Mouse (Mus musculus): ENCODE data around the gene Ndufb4. TPM values are rescaled to one million over a fixed set of nuclear protein-coding genes. Genes with fewer than 3 reads are reported as not detected.

Gene Ndufb4
- polyA plus RNA-seq, 1 experiment from 2014 or later: 48.9 TPM

DNA sequence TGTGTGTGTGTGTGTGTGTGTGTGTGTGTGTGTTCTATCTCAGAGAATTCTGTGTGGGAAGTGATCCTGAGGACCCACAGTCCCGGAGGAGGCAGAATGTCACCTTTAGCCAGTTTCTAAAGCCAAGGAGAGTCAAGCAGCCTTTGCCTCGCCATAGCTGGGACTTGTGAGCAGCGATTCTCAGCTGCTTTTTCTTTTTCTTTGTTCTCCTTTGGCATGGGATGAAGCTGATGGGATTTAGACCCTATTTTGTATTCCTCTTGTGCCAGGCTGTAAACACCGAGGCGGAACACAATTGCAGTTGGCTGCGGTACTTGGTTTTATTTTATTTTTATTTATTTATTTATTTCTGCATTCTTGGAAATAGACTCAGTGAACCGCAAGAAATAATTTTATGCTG lies 25.2 kb downstream of the Ndufb4 start:
- Histone ChIP-seq H3K27ac (replicated peaks) (no peak overlapping the region), H3K9me3 (replicated peaks) (no peaks in the 10 kb centered on the region), H3K4me2 (replicated peaks) (no peak overlapping the region), H3K27me3 (no peaks in the 10 kb centered on the region), H3K4me1 (no peaks in the 10 kb centered on the region), H3K4me3 (replicated peaks) (no peak overlapping the region), H3K36me3 (no peaks in the 10 kb centered on the region), H3K9ac (no peak overlapping the region)
- WGBS: 66% methylated on average over 7 of the region's 7 CpGs
- ATAC-seq (ENCODE audit: insufficient number of reproducible peaks, low FRiP score, low TSS enrichment, low read depth): no peak

DNA sequence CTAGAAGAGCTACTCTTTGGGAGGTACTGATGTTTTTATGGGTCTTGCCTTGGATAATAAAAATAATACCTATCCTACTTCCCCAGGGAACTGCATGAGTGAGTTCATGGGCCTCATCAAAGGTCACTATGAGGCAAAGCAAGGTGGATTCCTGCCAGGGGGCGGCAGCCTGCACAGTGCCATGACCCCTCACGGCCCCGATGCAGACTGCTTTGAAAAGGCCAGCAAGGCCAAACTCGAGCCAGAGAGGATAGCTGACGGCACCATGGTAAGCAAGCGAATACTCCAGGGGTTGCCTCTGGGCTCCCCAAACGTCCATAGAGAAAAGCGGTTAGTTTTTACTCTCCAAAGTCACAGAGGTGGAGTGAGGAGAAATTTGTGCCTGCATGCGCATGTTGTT lies 25.9 kb downstream of the Ndufb4 start:
- H3K9me3 ChIP-seq (replicated peaks): no peaks in the 10 kb centered on the region
- WGBS: 74% methylated on average over 9 of the region's 9 CpGs

DNA sequence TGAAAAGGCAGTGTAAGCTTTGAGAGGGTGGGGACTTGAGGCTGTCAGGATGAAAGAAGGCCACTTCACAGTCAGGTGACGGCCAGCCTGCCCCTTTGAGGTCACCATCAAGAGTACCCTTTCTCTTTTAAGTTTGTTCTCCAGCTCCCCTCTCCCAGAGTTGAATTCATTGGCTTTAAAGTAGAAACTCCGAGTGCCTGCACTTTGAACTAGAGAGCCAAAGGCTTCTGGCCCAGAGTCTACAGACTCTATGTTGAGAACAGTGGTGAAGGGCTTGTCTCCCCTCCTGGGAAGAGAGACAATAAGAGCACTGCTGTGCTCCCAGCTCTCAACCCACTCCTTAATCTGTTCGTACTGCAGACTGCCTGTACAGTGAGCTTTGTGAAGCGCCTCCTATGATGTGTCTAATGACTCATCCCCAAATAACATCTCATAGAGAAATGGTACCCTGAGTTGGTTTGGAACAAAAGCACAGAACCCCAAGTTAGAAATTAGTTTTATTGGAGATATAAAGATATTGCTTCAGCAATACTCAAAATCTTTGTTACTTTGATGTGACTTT lies 27.8 kb downstream of the Ndufb4 start:
- Histone ChIP-seq H3K4me2 (replicated peaks) (no peak overlapping the region), H3K36me3 (no peaks in the 10 kb centered on the region), H3K27me3 (no peaks in the 10 kb centered on the region), H3K9ac (no peak overlapping the region), H3K27ac (replicated peaks) (no peak overlapping the region), H3K4me3 (replicated peaks) (no peak overlapping the region), H3K9me3 (replicated peaks) (no peaks in the 10 kb centered on the region), H3K4me1 (no peaks in the 10 kb centered on the region)
- 75% methylated on average over 4 of the region's 4 CpGs for WGBS
- ATAC-seq (ENCODE audit: insufficient number of reproducible peaks, low FRiP score, low TSS enrichment, low read depth): no peak

More for the DNA sequence above, 25.9 kb downstream of the Ndufb4 start:
- Histone ChIP-seq H3K9ac (no peak overlapping the region), H3K36me3 (no peaks in the 10 kb centered on the region), H3K27me3 (no peaks in the 10 kb centered on the region), H3K4me2 (replicated peaks) (no peak overlapping the region), H3K4me1 (no peaks in the 10 kb centered on the region), H3K27ac (replicated peaks) (no peak overlapping the region), H3K4me3 (replicated peaks) (no peak overlapping the region)
- ATAC-seq (ENCODE audit: insufficient number of reproducible peaks, low FRiP score, low TSS enrichment, low read depth): no peak

DNA sequence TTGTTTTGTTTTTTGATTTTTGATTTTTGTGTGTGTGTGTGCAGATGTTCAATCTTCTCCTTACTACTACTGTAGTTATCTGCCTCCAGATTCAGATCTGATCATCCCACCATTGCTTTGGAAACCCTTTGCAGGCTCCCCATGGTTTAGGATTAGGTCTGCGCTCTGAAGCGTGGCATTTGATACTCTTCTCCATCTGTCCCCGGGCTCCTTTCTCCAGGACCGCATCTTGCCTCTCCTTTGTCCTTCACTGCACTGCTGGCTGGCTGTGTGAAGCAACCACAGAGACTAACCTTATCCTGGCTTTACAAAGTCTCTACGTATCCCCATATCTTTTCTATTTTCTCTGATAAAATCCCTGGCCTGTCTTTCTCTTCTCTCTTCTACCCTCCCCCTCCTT lies 31.3 kb downstream of the Ndufb4 start:
- H3K9ac ChIP-seq: no peak overlapping the region
- H3K9me3 ChIP-seq (replicated peaks): no peaks in the 10 kb centered on the region
- ATAC-seq (ENCODE audit: insufficient number of reproducible peaks, low FRiP score, low TSS enrichment, low read depth): no peak
- H3K36me3 ChIP-seq: no peaks in the 10 kb centered on the region
- H3K27me3 ChIP-seq: no peaks in the 10 kb centered on the region
- H3K4me3 ChIP-seq (replicated peaks): no peak overlapping the region
- WGBS: 46% methylated on average over 5 of the region's 5 CpGs
- no peak overlapping the region for H3K4me2 ChIP-seq (replicated peaks)
- no peaks in the 10 kb centered on the region for H3K4me1 ChIP-seq
- no peak overlapping the region for H3K27ac ChIP-seq (replicated peaks)

DNA sequence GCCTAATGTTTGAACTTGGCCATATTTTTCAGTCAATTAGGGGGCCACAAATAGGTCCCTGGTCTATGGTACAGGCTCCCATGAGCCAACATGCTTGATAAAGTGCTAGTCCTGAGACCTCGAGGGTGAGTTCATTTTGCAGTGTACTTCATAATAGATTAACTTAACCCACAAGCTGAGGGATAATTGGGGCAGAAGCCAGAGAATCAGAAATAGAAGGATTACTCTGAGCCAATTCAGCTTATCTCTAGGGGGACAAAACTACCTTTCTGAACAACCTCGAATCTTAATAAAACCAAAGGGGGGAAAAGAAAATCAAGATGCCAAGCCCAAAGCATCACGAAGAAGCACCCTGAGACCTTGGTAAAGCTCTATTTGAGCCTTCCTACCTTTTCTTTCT lies 31.9 kb downstream of the Ndufb4 start:
- H3K9me3 ChIP-seq (replicated peaks): no peaks in the 10 kb centered on the region

DNA sequence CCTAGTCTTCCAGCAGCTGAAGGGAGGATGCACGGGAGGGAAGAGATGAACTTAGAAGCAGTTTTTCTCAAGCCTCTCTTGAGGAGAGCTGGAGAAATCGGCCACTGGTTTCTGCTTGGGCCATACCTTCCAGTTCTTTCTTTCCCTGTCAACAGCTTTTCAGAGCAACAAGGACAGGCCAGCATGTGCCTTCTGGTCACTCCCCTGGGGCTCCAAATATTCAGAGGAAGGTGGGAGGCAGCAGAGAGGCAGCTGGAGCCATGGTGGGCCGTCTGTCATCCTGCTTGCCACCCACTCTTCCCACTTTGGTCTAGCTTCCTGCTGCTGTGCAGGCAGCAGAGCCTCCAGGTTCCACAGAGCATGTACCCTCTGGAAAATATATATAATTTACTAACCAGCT lies 36.6 kb downstream of the Ndufb4 start:
- H3K9ac ChIP-seq: no peak overlapping the region
- no peak overlapping the region for H3K4me3 ChIP-seq (replicated peaks)
- H3K36me3 ChIP-seq: no peaks in the 10 kb centered on the region
- no peaks in the 10 kb centered on the region for H3K27me3 ChIP-seq
- no peak for ATAC-seq (ENCODE audit: insufficient number of reproducible peaks, low FRiP score, low TSS enrichment, low read depth)
- H3K4me1 ChIP-seq: no peaks in the 10 kb centered on the region
- H3K4me2 ChIP-seq (replicated peaks): no peak overlapping the region
- WGBS: 30% methylated on average over 3 of the region's 3 CpGs
- H3K9me3 ChIP-seq (replicated peaks): no peaks in the 10 kb centered on the region
- no peak overlapping the region for H3K27ac ChIP-seq (replicated peaks)

More for the DNA sequence above, 31.9 kb downstream of the Ndufb4 start:
- no peaks in the 10 kb centered on the region for H3K36me3 ChIP-seq
- H3K27me3 ChIP-seq: no peaks in the 10 kb centered on the region
- H3K4me1 ChIP-seq: no peaks in the 10 kb centered on the region
- H3K27ac ChIP-seq (replicated peaks): no peak overlapping the region
- 68% methylated on average over 3 of the region's 3 CpGs for WGBS
- no peak overlapping the region for H3K9ac ChIP-seq
- H3K4me2 ChIP-seq (replicated peaks): no peak overlapping the region
- H3K4me3 ChIP-seq (replicated peaks): no peak overlapping the region
- ATAC-seq (ENCODE audit: insufficient number of reproducible peaks, low FRiP score, low TSS enrichment, low read depth): no peak

DNA sequence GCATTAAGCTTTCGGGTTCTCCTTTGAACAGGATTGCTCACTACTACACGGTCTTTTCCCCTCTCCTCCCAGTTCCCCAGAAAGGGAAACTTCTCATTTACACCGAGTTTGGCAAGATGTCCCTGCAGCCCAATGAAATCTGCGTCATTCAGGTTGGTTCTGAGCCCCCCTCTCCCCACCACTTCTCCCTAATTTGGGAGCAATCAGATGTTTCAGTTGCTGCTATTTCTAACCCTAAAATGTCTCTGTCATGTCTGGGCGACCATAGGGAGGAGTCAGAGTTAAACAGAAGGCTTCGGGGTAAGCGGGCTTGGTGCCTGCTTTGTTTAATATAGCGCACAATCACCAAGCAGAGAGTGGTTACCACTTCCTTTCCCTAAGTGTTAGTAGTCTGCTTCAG lies 38.1 kb downstream of the Ndufb4 start:
- no peak overlapping the region for H3K9ac ChIP-seq
- no peaks in the 10 kb centered on the region for H3K4me1 ChIP-seq
- H3K9me3 ChIP-seq (replicated peaks): no peaks in the 10 kb centered on the region
- H3K4me2 ChIP-seq (replicated peaks): no peak overlapping the region
- 66% methylated on average over 8 of the region's 8 CpGs for WGBS
- H3K27me3 ChIP-seq: no peaks in the 10 kb centered on the region
- ATAC-seq (ENCODE audit: insufficient number of reproducible peaks, low FRiP score, low TSS enrichment, low read depth): no peak
- H3K36me3 ChIP-seq: no peaks in the 10 kb centered on the region
- no peak overlapping the region for H3K4me3 ChIP-seq (replicated peaks)
- H3K27ac ChIP-seq (replicated peaks): no peak overlapping the region

DNA sequence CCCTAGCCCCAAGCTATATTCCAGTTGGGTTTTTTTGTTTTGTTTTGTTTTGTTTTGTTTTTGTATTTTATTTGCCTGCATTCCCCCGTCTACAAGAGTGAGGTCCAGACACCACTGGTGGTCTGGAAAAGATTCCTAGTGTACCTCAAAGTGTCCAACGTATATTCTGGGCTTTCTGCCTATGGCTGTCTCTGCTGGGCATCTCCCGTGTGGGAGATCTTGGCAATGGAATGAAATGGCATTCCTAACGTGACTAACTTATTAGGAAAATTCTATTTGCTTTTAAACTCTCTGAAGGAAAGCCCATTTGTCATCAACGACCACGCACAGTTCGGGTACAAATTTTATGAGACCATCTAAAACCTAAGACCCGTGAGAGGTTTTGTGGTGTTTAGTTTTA lies 38.8 kb downstream of the Ndufb4 start:
- Histone ChIP-seq H3K27ac (replicated peaks) (no peak overlapping the region), H3K9me3 (replicated peaks) (no peaks in the 10 kb centered on the region), H3K36me3 (no peaks in the 10 kb centered on the region), H3K4me2 (replicated peaks) (no peak overlapping the region), H3K4me3 (replicated peaks) (no peak overlapping the region), H3K9ac (no peak overlapping the region), H3K27me3 (no peaks in the 10 kb centered on the region), H3K4me1 (no peaks in the 10 kb centered on the region)
- WGBS: 51% methylated on average over 8 of the region's 8 CpGs
- ATAC-seq (ENCODE audit: insufficient number of reproducible peaks, low FRiP score, low TSS enrichment, low read depth): no peak

DNA sequence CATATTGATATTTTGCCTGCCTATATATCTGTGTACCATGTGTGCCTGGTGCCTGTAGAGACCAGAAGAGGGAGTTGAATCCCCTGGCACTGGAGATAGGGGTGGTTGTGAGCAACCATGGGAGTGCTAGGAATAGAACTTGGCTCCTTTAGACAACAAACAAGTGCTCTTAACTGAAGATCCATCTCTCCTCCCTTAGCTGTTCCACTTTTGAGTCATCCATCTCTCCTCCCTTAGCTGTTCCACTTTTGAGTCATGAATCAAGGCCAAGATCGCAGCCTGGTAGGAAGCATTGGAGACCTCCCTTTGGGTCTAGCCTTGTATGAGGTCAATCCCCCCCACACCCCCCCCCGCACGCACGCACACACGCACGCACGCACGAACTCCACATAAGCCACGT lies 39.7 kb downstream of the Ndufb4 start:
- Histone ChIP-seq H3K4me2 (replicated peaks) (no peak overlapping the region), H3K4me1 (0 out of 2 replicates have a peak, but pooled peaks cover 2% of the 10 kb centered on the region), H3K9me3 (replicated peaks) (no peaks in the 10 kb centered on the region), H3K4me3 (replicated peaks) (no peak overlapping the region), H3K36me3 (no peaks in the 10 kb centered on the region), H3K9ac (no peak overlapping the region), H3K27me3 (no peaks in the 10 kb centered on the region), H3K27ac (replicated peaks) (no peak overlapping the region)
- WGBS: 93% methylated on average over 9 of the region's 9 CpGs
- no peak for ATAC-seq (ENCODE audit: insufficient number of reproducible peaks, low FRiP score, low TSS enrichment, low read depth)

DNA sequence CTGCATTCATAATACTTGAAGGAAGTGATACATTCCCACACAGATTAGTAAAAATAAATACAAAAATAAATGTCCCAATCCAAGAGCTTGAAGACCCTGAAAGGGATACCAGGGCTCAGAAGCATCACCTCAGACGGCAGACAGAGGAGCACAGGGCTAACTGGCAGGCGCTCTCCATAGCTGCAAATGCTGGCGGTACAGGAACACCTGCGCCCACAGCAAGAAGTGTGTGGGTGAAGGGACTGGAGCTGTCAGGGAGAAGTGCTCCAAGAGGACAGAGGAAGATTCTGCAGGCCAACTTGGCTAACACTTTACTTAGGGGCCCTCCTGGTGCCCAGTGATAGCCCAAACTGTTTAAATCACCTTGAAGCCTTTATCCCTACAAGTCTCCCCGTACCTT lies 42.2 kb downstream of the Ndufb4 start:
- 88% methylated on average over 5 of the region's 5 CpGs for WGBS
- H3K36me3 ChIP-seq: no peaks in the 10 kb centered on the region
- no peaks in the 10 kb centered on the region for H3K27me3 ChIP-seq
- 0 out of 2 replicates have a peak, but pooled peaks cover 2% of the 10 kb centered on the region for H3K4me1 ChIP-seq
- no peak overlapping the region for H3K9ac ChIP-seq
- H3K9me3 ChIP-seq (replicated peaks): no peaks in the 10 kb centered on the region
- H3K4me2 ChIP-seq (replicated peaks): no peak overlapping the region
- H3K27ac ChIP-seq (replicated peaks): no peak overlapping the region
- ATAC-seq (ENCODE audit: insufficient number of reproducible peaks, low FRiP score, low TSS enrichment, low read depth): no peak
- H3K4me3 ChIP-seq (replicated peaks): no peak overlapping the region

DNA sequence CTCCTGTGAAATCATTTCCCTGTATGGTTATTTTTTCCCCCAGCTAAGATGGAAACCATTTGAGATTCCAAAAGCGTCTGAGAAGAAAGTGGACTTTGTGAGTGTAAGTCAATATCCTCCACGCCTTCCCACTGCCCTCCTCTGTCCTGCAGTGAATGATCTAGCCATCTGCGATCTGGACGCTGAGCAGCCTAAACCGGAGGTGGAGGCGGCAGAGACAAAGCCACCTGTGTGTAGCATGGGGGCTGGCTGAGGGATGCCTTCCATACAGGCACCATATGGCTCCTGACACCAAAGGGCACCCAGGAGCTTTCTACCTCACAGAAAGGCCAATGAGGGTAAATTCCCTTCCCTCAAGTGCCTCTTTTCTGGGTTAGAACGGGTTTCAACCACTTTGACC lies 43.2 kb downstream of the Ndufb4 start:
- whole genome bisulfite sequencing: 59% methylated on average over 7 of the region's 7 CpGs
- H3K4me1 ChIP-seq: 0 out of 2 replicates have a peak, but pooled peaks cover 2% of the 10 kb centered on the region
- no peak overlapping the region for H3K4me3 ChIP-seq (replicated peaks)
- no peak overlapping the region for H3K4me2 ChIP-seq (replicated peaks)
- H3K9me3 ChIP-seq (replicated peaks): no peaks in the 10 kb centered on the region
- no peak overlapping the region for H3K27ac ChIP-seq (replicated peaks)
- no peak overlapping the region for H3K9ac ChIP-seq
- no peaks in the 10 kb centered on the region for H3K36me3 ChIP-seq
- ATAC-seq (ENCODE audit: insufficient number of reproducible peaks, low FRiP score, low TSS enrichment, low read depth): no peak
- H3K27me3 ChIP-seq: no peaks in the 10 kb centered on the region

DNA sequence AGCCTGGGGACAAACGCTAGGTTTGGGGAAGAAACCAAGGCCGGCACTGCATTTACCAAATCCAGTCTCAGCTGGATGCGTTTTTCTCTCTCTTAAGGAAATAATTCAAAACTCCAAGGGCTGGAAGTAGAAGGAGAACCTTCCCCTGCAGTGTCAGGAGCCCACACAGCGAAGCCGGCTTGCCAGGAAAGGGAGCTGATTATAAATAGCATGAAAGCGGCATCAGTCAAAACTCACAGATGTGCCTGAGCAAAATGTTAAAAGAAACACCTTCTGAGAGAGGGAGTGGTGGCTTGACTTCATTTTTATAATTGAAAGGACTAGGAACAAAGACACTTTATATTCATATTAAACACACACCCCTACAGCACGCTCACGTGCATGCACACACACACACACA lies 43.9 kb downstream of the Ndufb4 start:
- WGBS: 65% methylated on average over 8 of the region's 8 CpGs
- Histone ChIP-seq H3K4me2 (replicated peaks) (no peak overlapping the region), H3K9me3 (replicated peaks) (no peaks in the 10 kb centered on the region), H3K27me3 (no peaks in the 10 kb centered on the region), H3K36me3 (no peaks in the 10 kb centered on the region), H3K9ac (no peak overlapping the region), H3K27ac (replicated peaks) (no peak overlapping the region), H3K4me1 (0 out of 2 replicates have a peak, but pooled peaks cover 2% of the 10 kb centered on the region), H3K4me3 (replicated peaks) (no peak overlapping the region)
- ATAC-seq (ENCODE audit: insufficient number of reproducible peaks, low FRiP score, low TSS enrichment, low read depth): no peak

Data from embryonic facial prominence, embryonic 15.5 days (tissue).